Mouse (Mus musculus) stomach, embryonic 16.5 days (tissue): ENCODE measurements around the gene Slc35d2. TPM values are rescaled to one million over a fixed set of nuclear protein-coding genes. Genes with fewer than 3 reads are reported as not detected.

Experiments used
- ATAC-seq: fragments of 200-750 bp; cut with Nextera tagmentation; 2 replicates; pipeline ENCODE4 v1.8.0; 2017; ENCODE audit warnings: moderate number of reproducible peaks, moderate TSS enrichment; ENCODE audit not compliant: insufficient read depth, low FRiP score
- H3K27ac ChIP-seq: fragments of 300-500 bp; sonication (generic); 2 replicates; pipeline ENCODE4 v1.5.1; 2014; ENCODE audit warnings: low read length
- H3K27me3 ChIP-seq: fragments of 300-500 bp; sonication (generic); 2 replicates; pipeline ENCODE4 v1.6.1; 2014; ENCODE audit warnings: low read length, control low read depth, mixed read lengths; ENCODE audit not compliant: control insufficient read depth, insufficient read depth
- H3K36me3 ChIP-seq: fragments of 300-500 bp; sonication (generic); 2 replicates; pipeline ENCODE4 v1.6.1; 2014; ENCODE audit warnings: low read length; ENCODE audit not compliant: control insufficient read depth, insufficient read depth
- H3K4me1 ChIP-seq: fragments of 300-500 bp; sonication (generic); 2 replicates; pipeline ENCODE4 v1.6.1; 2014; ENCODE audit warnings: low read length, control low read depth, mixed read lengths; ENCODE audit not compliant: control insufficient read depth, insufficient read depth
- H3K4me2 ChIP-seq: fragments of 300-500 bp; sonication (generic); 2 replicates; pipeline ENCODE4 v1.6.1; 2014; ENCODE audit warnings: low read depth, low read length, mixed read lengths
- H3K4me3 ChIP-seq: fragments of 300-500 bp; sonication (generic); replicated peaks from 2 replicates; pipeline ENCODE4 v1.5.1; 2014; ENCODE audit warnings: mild to moderate bottlenecking, low read length
- H3K9ac ChIP-seq: fragments of 300-500 bp; sonication (generic); 2 replicates; pipeline ENCODE4 v1.6.1; 2014; ENCODE audit warnings: low read length
- H3K9me3 ChIP-seq: fragments of 300-500 bp; sonication (generic); replicated peaks from 2 replicates; pipeline ENCODE4 v1.6.1; 2016; ENCODE audit warnings: low read length, control low read depth; ENCODE audit not compliant: control insufficient read depth
- WGBS: fragments of 180-500 bp; shearing (Covaris S2); extraction: QIAGEN DNeasy Blood & Tissue Kit; methylation state at CpG from one replicate; pipeline ENCODE4 v1.1.7; 2014; 5-methylcytosine and 5-hydroxymethylcytosine counted together
- polyA plus RNA-seq: library from polyadenylated mRNA; unstranded; fragments of >200 nt; fragmentation: Nextera tagmentation; extraction: Ambion mirVana; gene quantifications from 2 replicates; pipeline ENCODE4 v1.2.1, GENCODE M21; 2015

Gene Slc35d2
- polyA plus RNA-seq, 1 experiment from 2014 or later: 6.2 TPM

DNA sequence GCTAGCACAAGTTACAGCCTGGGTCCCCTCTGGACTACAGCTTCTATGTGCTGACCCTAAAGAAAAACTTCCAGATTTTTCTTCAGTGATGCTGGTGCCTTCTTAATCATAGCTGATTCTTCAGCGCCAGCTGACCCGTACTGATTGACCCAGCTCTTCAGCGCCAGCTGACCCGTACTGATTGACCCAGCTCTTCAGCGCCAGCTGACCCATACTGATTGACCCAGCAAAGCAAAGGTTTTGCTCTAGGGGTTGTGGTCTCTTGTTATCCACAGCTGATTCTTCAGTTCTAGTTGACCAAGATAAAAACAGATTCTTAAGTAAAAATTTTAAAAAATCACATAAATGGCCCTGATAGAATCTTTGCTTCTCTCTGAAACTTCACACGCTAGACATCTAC is 4.3 kb downstream of the Slc35d2 start:
- H3K36me3 ChIP-seq: no peaks in the 10 kb centered on the region
- H3K27me3 ChIP-seq: no peaks in the 10 kb centered on the region
- no peak overlapping the region for H3K4me2 ChIP-seq
- no peak overlapping the region for H3K4me3 ChIP-seq
- WGBS: 95% methylated on average over 6 of the region's 6 CpGs
- no peak for ATAC-seq
- peaks cover 2% of the 10 kb centered on the region; the same call in 1 of the 2 replicates for H3K4me1 ChIP-seq
- H3K27ac ChIP-seq: no peak overlapping the region
- H3K9me3 ChIP-seq: no peaks in the 10 kb centered on the region
- no peak overlapping the region for H3K9ac ChIP-seq

GRCm38 (mm10) chr13:64123491-64124188 is 5.5 kb downstream of the Slc35d2 start:
- 32% methylated on average over 6 of the region's 6 CpGs for WGBS
- Histone ChIP-seq H3K4me3 (no peak overlapping the region), H3K9ac (no peak overlapping the region), H3K9me3 (no peaks in the 10 kb centered on the region), H3K4me2 (no peak overlapping the region), H3K36me3 (no peaks in the 10 kb centered on the region), H3K4me1 (no peaks in the 10 kb centered on the region), H3K27ac (no peak overlapping the region), H3K27me3 (no peaks in the 10 kb centered on the region)
- no peak for ATAC-seq

DNA sequence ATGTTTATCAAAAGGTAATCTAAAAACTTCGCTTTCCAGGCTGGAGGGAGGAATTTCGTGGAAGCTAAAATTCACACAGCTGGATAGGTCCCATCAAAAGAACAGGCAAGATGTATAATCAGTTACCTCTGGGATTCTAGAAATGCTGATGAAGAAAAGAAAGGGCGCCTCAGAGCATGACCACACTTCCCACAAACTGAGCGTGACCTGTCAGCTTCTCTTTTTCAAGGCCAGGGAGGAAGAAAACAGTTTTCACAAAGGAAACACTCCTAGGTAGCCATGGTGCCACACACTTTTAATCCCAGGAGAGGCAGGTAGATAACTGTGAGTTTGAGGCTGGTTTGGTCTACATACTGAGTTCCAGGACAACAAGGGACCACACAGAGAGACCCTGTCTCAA is 8.4 kb downstream of the Slc35d2 start:
- Histone ChIP-seq H3K27ac (no peak overlapping the region), H3K4me2 (no peak overlapping the region), H3K36me3 (no peaks in the 10 kb centered on the region), H3K27me3 (no peaks in the 10 kb centered on the region), H3K9ac (no peak overlapping the region), H3K9me3 (no peaks in the 10 kb centered on the region), H3K4me3 (no peak overlapping the region), H3K4me1 (no peaks in the 10 kb centered on the region)
- 60% methylated on average over 4 of the region's 4 CpGs for WGBS
- ATAC-seq: no peak

- H3K9ac ChIP-seq: no peak overlapping the region
These were observed 11.7 kb downstream of the Slc35d2 start for GRCm38 (mm10) chr13:64117442-64117841.

DNA sequence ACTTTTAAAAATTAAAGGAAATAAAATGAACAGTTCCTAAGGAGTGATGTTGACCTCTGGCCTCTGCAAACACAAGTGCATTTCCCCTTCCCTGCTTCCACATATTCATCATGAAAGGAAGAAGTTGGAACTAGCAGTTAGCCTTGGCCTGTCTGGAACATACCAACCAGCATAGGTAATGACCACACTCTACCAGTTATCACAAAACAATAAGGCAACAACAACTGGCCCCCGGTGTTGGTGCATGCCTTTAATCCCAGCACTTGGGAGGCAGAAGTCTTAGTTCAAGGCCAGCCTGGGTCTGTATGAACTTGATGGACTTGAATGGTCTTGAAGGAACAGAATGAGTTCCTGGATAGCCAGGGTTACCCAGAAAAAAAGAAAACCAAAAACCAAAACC is 18.7 kb downstream of the Slc35d2 start:
- Histone ChIP-seq H3K9me3 (no peaks in the 10 kb centered on the region), H3K27ac (no peak overlapping the region), H3K9ac (no peak overlapping the region), H3K4me3 (no peak overlapping the region), H3K4me2 (no peak overlapping the region), H3K36me3 (no peaks in the 10 kb centered on the region), H3K27me3 (no peaks in the 10 kb centered on the region), H3K4me1 (no peaks in the 10 kb centered on the region; the same call in 1 of the 2 replicates)
- ATAC-seq: no peak
- 88% methylated on average over 1 of the region's 1 CpGs for WGBS

More at GRCm38 (mm10) chr13:64117442-64117841, 11.7 kb downstream of the Slc35d2 start:
- WGBS: 61% methylated on average over 2 of the region's 2 CpGs
- H3K9me3 ChIP-seq: no peaks in the 10 kb centered on the region
- H3K36me3 ChIP-seq: no peaks in the 10 kb centered on the region
- no peak overlapping the region for H3K4me3 ChIP-seq
- H3K4me2 ChIP-seq: no peak overlapping the region
- no peaks in the 10 kb centered on the region for H3K4me1 ChIP-seq
- ATAC-seq: no peak
- no peak overlapping the region for H3K27ac ChIP-seq
- no peaks in the 10 kb centered on the region for H3K27me3 ChIP-seq

GRCm38 (mm10) chr13:64108381-64108850 is 20.8 kb downstream of the Slc35d2 start:
- 27% methylated on average over 5 of the region's 5 CpGs for WGBS
- Histone ChIP-seq H3K4me1 (no peaks in the 10 kb centered on the region; the same call in 1 of the 2 replicates), H3K4me3 (no peak overlapping the region), H3K27me3 (no peaks in the 10 kb centered on the region), H3K36me3 (no peaks in the 10 kb centered on the region), H3K9ac (no peak overlapping the region), H3K27ac (no peak overlapping the region), H3K9me3 (no peaks in the 10 kb centered on the region), H3K4me2 (no peak overlapping the region)
- ATAC-seq: no peak

GRCm38 (mm10) chr13:64107535-64107934 is 21.6 kb downstream of the Slc35d2 start:
- ATAC-seq: no peak
- Histone ChIP-seq H3K9ac (no peak overlapping the region), H3K27me3 (no peaks in the 10 kb centered on the region), H3K27ac (no peak overlapping the region), H3K36me3 (no peaks in the 10 kb centered on the region), H3K9me3 (no peaks in the 10 kb centered on the region), H3K4me2 (peak overlapping the region; percentile 27; the same call in 1 of the 2 replicates), H3K4me1 (no peaks in the 10 kb centered on the region; the same call in 1 of the 2 replicates), H3K4me3 (no peak overlapping the region)
- 22% methylated on average over 8 of the region's 8 CpGs for WGBS

DNA sequence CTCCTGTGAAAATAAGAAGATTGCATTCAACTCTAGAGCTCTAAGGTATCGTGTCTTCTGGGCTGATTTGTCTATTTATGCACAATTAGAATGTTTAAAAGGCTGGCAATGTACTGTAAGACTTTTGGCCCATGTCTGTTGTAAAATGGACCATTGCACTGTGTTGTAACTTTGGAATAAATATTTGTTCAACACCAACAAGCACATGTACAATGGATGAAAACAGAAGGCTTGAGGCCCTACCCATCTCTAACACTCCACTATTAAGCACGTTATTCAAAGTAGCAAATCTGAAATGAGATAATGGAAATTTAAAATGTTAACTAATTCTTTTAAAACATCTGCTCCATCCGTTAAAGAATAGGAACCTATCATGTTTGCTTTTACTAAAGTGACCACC is 22.1 kb downstream of the Slc35d2 start:
- Histone ChIP-seq H3K4me3 (no peak overlapping the region), H3K9ac (no peak overlapping the region), H3K4me2 (no peak overlapping the region), H3K4me1 (no peaks in the 10 kb centered on the region; the same call in 1 of the 2 replicates), H3K27ac (no peak overlapping the region), H3K27me3 (no peaks in the 10 kb centered on the region; the same call in 1 of the 2 replicates), H3K9me3 (no peaks in the 10 kb centered on the region), H3K36me3 (no peaks in the 10 kb centered on the region)
- ATAC-seq: no peak
- WGBS: 50% methylated on average over 3 of the region's 3 CpGs

GRCm38 (mm10) chr13:64105690-64106089 is 23.5 kb downstream of the Slc35d2 start:
- WGBS: 56% methylated on average over 3 of the region's 3 CpGs
- no peak overlapping the region for H3K27ac ChIP-seq
- H3K4me2 ChIP-seq: no peak overlapping the region
- no peaks in the 10 kb centered on the region; the same call in 1 of the 2 replicates for H3K27me3 ChIP-seq
- H3K9ac ChIP-seq: no peak overlapping the region
- no peaks in the 10 kb centered on the region for H3K9me3 ChIP-seq
- no peaks in the 10 kb centered on the region for H3K36me3 ChIP-seq
- peak; percentile 82 for ATAC-seq
- no peaks in the 10 kb centered on the region; the same call in 1 of the 2 replicates for H3K4me1 ChIP-seq
- no peak overlapping the region for H3K4me3 ChIP-seq
